Mouse (Mus musculus): ENCODE results near the gene Pdgfa. TPM values are rescaled to one million over a fixed set of nuclear protein-coding genes. Genes with fewer than 3 reads are reported as not detected.

The Pdgfa gene
- polyA plus RNA-seq, 1 experiment from 2014 or later, result 53.3 TPM

DNA sequence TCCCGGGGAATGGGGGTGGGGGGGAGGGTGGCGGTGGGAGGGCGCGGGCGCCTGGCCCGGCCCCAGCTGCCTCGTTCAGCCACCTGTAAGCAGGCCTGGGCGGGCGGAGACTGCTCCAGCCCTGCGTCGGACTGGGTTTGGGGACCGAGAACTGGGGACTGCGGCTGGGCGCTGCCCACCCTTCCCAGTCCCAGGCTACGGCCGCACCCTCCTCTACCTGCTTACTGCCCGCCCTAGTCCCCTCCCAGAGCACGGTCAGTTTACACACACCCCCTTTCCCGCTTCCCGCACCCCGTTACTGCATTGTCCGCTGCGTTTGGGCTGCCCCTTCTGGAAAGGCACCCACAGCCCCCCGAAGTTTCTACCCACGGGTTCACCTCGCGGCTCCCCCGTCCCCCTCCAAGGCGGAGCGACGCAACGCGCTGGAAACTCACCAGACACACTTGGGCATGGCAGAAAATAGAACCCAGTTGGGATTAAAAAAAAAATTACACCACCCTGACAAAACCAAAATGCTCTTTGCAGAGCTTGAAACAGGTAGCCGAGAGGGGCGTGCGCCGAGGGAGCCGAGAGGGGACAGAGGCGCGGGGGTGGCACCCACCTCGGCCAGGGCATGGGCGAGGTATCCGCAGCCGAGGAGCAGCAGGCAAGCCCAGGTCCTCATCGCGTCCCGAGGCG is 2.9 kb downstream of the Pdgfa start:
- Histone ChIP-seq H3K27me3 (ENCODE audit: control insufficient read depth, insufficient read depth, low read length) (peaks cover 35% of the 10 kb centered on the region; the same call in 1 of the 2 replicates), H3K36me3 (ENCODE audit: control insufficient read depth, insufficient read depth, low read length) (peaks cover 5% of the 10 kb centered on the region; the same call in 1 of the 2 replicates), H3K4me3 (ENCODE audit: control insufficient read depth in 1 of 2, insufficient read depth in 1 of 2, low read depth in 1 of 2, low read length in 2 of 2) (peak overlapping the region; percentile 86 to 87), H3K4me2 (ENCODE audit: low read length) (peak overlapping the region; percentile 75), H3K9ac (ENCODE audit: low read length) (peak overlapping the region; percentile 93), H3K4me1 (ENCODE audit: control insufficient read depth in 2 of 2, insufficient read depth in 2 of 2, low read length in 2 of 2) (peaks cover 49 to 73% of the 10 kb centered on the region in 2 experiments), H3K27ac (replicated peaks in 1 of 2; ENCODE audit: control insufficient read depth in 1 of 2, insufficient read depth in 1 of 2, low read depth in 2 of 2, low read length in 2 of 2) (peak overlapping the region; percentile 88 to 96), H3K9me3 (ENCODE audit: control insufficient read depth, low read length) (no peaks in the 10 kb centered on the region)
- ATAC-seq (ENCODE audit: insufficient number of reproducible peaks, insufficient read depth, low FRiP score, low read depth), result no peak
- WGBS, result 1% methylated on average over 44 of the region's 48 CpGs

DNA sequence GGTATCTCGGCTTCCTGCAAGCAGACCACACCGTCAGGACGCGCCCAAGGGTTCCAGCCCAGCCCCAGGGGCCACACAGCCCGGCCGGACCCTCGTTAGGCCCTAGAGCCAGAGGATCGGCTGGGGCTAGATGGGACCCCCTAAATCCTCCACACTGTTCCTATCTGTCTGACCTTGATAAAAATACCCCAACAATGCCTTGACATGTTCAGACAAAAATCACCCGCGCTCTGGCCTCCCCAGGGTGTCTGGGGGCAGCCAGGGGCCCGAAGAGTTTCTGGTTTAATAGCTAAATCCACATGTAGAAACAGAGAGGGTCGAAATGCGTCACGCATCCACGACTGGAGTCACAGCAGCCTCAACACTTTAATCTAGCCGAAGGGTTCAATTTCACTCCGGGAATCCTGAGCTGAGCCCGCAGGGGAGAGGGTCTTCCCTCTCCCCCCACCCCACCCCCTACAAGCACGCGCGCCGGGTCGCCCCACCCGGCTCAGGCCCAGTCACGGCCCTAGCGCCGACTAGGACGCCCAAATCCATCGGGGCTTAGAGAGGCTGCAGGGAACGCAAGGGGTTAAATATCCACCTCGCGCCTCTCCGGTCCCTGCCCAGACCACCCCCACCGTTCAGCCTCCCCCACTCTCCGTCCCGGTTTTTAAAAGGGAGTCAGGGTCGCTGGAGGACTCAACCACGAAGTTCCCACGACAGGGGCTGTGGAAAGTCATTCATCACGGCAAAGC is 3.6 kb downstream of the Pdgfa start:
- Histone ChIP-seq H3K4me1 (ENCODE audit: control insufficient read depth in 2 of 2, insufficient read depth in 2 of 2, low read length in 2 of 2) (peaks cover 48 to 73% of the 10 kb centered on the region in 2 experiments), H3K27ac (replicated peaks in 1 of 2; ENCODE audit: control insufficient read depth in 1 of 2, insufficient read depth in 1 of 2, low read depth in 2 of 2, low read length in 2 of 2) (peak overlapping the region; percentile 6 to 96; a peak in 3 of 4 replicates), H3K27me3 (ENCODE audit: control insufficient read depth, insufficient read depth, low read length) (peaks cover 29% of the 10 kb centered on the region; the same call in 1 of the 2 replicates), H3K9ac (ENCODE audit: low read length) (peak overlapping the region; percentile 93), H3K4me3 (ENCODE audit: control insufficient read depth in 1 of 2, insufficient read depth in 1 of 2, low read depth in 1 of 2, low read length in 2 of 2) (peak overlapping the region; percentile 86 to 87), H3K4me2 (ENCODE audit: low read length) (peak overlapping the region; percentile 75), H3K36me3 (ENCODE audit: control insufficient read depth, insufficient read depth, low read length) (peaks cover 5% of the 10 kb centered on the region; the same call in 1 of the 2 replicates), H3K9me3 (ENCODE audit: control insufficient read depth, low read length) (no peaks in the 10 kb centered on the region)
- 1% methylated on average over 40 of the region's 40 CpGs for WGBS
- ATAC-seq (ENCODE audit: insufficient number of reproducible peaks, insufficient read depth, low FRiP score, low read depth), result no peak

DNA sequence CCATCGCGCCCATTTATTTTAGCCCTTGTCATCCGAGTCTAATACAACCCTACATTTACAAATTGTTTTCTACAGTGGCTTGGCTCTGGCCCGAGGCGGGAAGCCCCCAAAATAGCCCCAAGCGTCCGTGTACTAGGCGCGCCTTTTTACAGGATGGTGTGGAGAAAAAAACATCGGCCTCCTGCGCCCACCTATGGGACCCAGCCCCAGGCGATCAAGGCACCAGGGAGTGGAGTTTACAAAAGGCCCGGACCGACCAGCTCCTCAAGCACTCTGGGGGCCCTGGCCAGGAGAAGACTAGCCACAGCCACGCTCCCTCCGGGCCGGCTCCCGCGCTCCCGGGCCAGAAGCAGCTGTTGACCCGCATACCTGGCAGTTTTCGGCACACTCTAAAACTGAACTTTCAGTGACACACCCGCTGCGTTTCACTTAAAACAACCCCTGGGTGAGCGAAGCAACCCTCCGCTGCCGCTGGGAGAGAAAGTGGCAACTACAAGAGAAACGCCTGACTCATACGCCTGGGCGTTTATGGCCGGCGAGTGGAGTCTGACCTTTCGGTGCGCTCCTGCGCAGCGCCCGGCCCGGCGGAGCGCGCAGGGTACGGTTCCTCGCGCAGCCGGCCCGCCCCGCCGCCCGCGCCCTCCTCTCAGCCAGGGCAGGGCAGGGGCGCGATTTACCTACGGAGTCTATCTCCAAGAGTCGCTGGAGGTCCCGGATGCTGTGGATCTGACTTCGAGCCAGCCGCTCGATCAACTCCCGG is 4.4 kb downstream of the Pdgfa start:
- Histone ChIP-seq H3K27ac (replicated peaks in 1 of 2; ENCODE audit: control insufficient read depth in 1 of 2, insufficient read depth in 1 of 2, low read depth in 2 of 2, low read length in 2 of 2) (peak overlapping the region in 1 of 2 experiments; percentile 96; a peak in 2 of 4 replicates), H3K4me3 (ENCODE audit: control insufficient read depth in 1 of 2, insufficient read depth in 1 of 2, low read depth in 1 of 2, low read length in 2 of 2) (peak overlapping the region; percentile 86 to 87), H3K9ac (ENCODE audit: low read length) (peak overlapping the region; percentile 93), H3K4me1 (ENCODE audit: control insufficient read depth in 2 of 2, insufficient read depth in 2 of 2, low read length in 2 of 2) (peaks cover 47 to 73% of the 10 kb centered on the region in 2 experiments), H3K4me2 (ENCODE audit: low read length) (peak overlapping the region; percentile 75), H3K9me3 (ENCODE audit: control insufficient read depth, low read length) (no peaks in the 10 kb centered on the region), H3K27me3 (ENCODE audit: control insufficient read depth, insufficient read depth, low read length) (peaks cover 29% of the 10 kb centered on the region; the same call in 1 of the 2 replicates), H3K36me3 (ENCODE audit: control insufficient read depth, insufficient read depth, low read length) (peaks cover 9% of the 10 kb centered on the region)
- no peak for ATAC-seq (ENCODE audit: insufficient number of reproducible peaks, insufficient read depth, low FRiP score, low read depth)
- WGBS, result 5% methylated on average over 54 of the region's 59 CpGs

DNA sequence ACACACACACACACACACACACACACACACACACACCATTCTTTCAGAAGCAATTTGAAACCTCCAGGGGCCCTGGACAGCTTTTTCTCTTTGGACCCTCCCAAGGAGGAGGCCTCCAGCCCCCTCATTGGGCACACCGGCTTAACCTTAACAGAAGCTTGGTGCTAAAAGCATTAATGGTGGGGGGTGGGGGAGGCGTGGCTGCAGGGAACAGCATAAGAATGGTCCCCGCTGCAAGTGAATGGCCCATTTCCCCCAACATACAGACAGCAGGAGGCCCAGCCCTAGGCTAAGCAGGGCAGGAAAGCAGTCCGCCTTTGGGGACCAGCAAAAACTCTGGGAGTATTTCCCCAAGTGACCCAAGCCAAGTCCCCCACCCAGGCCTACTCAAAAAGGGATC is 5.4 kb downstream of the Pdgfa start:
- no peak overlapping the region for H3K27ac ChIP-seq (replicated peaks in 1 of 2; ENCODE audit: control insufficient read depth in 1 of 2, insufficient read depth in 1 of 2, low read depth in 2 of 2, low read length in 2 of 2)
- peaks cover 20% of the 10 kb centered on the region for H3K36me3 ChIP-seq (ENCODE audit: control insufficient read depth, insufficient read depth, low read length)
- H3K9ac ChIP-seq (ENCODE audit: low read length), result peak overlapping the region; percentile 18; the same call in 1 of the 2 replicates
- H3K27me3 ChIP-seq (ENCODE audit: control insufficient read depth, insufficient read depth, low read length), result peaks cover 26% of the 10 kb centered on the region; the same call in 1 of the 2 replicates
- no peak overlapping the region for H3K4me3 ChIP-seq (ENCODE audit: control insufficient read depth in 1 of 2, insufficient read depth in 1 of 2, low read depth in 1 of 2, low read length in 2 of 2)
- H3K4me2 ChIP-seq (ENCODE audit: low read length), result peak overlapping the region; percentile 75; the same call in 1 of the 2 replicates
- H3K4me1 ChIP-seq (ENCODE audit: control insufficient read depth in 2 of 2, insufficient read depth in 2 of 2, low read length in 2 of 2), result peaks cover 39 to 64% of the 10 kb centered on the region in 2 experiments
- ATAC-seq (ENCODE audit: insufficient number of reproducible peaks, insufficient read depth, low FRiP score, low read depth), result no peak
- H3K9me3 ChIP-seq (ENCODE audit: control insufficient read depth, low read length), result no peaks in the 10 kb centered on the region
- WGBS, result 63% methylated on average over 4 of the region's 4 CpGs

DNA sequence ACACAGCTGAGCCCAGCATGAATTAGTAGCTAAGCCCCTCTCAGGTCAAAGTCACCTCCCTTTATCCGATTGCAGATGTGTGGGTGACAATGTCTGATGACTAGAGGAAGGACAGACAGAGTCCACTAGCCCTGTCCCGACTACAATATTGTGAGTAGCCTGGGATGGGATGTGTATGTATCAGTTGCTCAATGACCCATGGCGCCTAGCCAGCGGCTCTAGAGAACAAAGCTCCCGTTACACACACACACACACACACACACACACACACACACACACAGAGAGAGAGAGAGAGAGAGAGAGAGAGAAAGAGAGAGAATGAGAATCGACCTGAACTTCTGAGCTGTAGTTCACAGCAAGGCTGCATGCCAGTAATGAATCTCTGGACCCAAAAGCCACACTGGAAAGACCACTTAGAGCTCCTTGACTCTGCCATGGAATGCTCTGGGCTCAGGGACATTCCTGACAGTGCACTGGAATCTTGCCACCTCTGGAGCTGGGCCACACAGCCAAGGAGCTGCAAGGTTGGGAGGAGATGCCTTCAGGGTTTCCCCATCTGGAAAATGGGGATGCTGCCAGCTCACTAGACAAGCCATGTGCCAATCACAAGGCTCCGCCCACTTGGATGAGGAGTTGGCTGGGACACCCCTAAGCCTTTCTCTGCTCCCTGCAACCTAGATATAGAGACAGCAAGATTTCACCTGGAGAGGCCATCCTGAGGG is 6.3 kb downstream of the Pdgfa start:
- Histone ChIP-seq H3K27me3 (ENCODE audit: control insufficient read depth, insufficient read depth, low read length) (peaks cover 17% of the 10 kb centered on the region; the same call in 1 of the 2 replicates), H3K9me3 (ENCODE audit: control insufficient read depth, low read length) (no peaks in the 10 kb centered on the region), H3K27ac (replicated peaks in 1 of 2; ENCODE audit: control insufficient read depth in 1 of 2, insufficient read depth in 1 of 2, low read depth in 2 of 2, low read length in 2 of 2) (no peak overlapping the region), H3K4me2 (ENCODE audit: low read length) (no peak overlapping the region), H3K9ac (ENCODE audit: low read length) (no peak overlapping the region), H3K36me3 (ENCODE audit: control insufficient read depth, insufficient read depth, low read length) (peaks cover 29% of the 10 kb centered on the region), H3K4me3 (ENCODE audit: control insufficient read depth in 1 of 2, insufficient read depth in 1 of 2, low read depth in 1 of 2, low read length in 2 of 2) (no peak overlapping the region), H3K4me1 (ENCODE audit: control insufficient read depth in 2 of 2, insufficient read depth in 2 of 2, low read length in 2 of 2) (peaks cover 33 to 56% of the 10 kb centered on the region in 2 experiments)
- ATAC-seq (ENCODE audit: insufficient number of reproducible peaks, insufficient read depth, low FRiP score, low read depth), result no peak
- WGBS, result 53% methylated on average over 7 of the region's 7 CpGs

DNA sequence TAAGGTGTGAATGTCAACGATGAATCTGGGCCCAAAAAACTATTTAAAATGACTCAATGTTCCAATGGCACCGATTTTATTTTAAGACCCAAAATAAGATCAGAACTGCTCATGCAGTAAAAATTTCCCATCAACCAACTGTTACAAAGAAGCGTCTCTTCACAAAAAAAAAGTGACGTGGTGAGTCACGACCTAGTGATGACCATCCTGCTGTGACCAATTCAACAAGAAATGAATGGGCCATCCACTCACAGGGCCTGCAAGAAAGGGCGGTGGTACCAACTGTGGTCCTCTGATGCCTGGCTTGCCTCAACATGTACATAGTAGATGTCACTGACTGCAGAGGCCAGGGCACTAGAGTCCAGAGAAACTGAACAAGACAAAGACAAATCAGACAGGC is 7.6 kb downstream of the Pdgfa start:
- no peak overlapping the region for H3K4me3 ChIP-seq (ENCODE audit: control insufficient read depth in 1 of 2, insufficient read depth in 1 of 2, low read depth in 1 of 2, low read length in 2 of 2)
- no peak overlapping the region for H3K9ac ChIP-seq (ENCODE audit: low read length)
- H3K4me2 ChIP-seq (ENCODE audit: low read length), result peak overlapping the region; percentile 33
- H3K27me3 ChIP-seq (ENCODE audit: control insufficient read depth, insufficient read depth, low read length), result peaks cover 17% of the 10 kb centered on the region; the same call in 1 of the 2 replicates
- no peaks in the 10 kb centered on the region for H3K9me3 ChIP-seq (ENCODE audit: control insufficient read depth, low read length)
- H3K4me1 ChIP-seq (ENCODE audit: control insufficient read depth in 2 of 2, insufficient read depth in 2 of 2, low read length in 2 of 2), result peaks cover 33 to 56% of the 10 kb centered on the region in 2 experiments
- no peak for ATAC-seq (ENCODE audit: insufficient number of reproducible peaks, insufficient read depth, low FRiP score, low read depth)
- 84% methylated on average over 6 of the region's 6 CpGs for WGBS
- peaks cover 42% of the 10 kb centered on the region for H3K36me3 ChIP-seq (ENCODE audit: control insufficient read depth, insufficient read depth, low read length)
- H3K27ac ChIP-seq (replicated peaks in 1 of 2; ENCODE audit: control insufficient read depth in 1 of 2, insufficient read depth in 1 of 2, low read depth in 2 of 2, low read length in 2 of 2), result peak overlapping the region in 1 of 2 experiments; percentile 80; a peak in 1 of 4 replicates

Data from heart, embryonic 14.5 days (tissue).